Mouse (Mus musculus) layer of hippocampus, adult 8-10 months (tissue): ENCODE measurements around the gene Rnf126. TPM values are rescaled to one million over a fixed set of nuclear protein-coding genes. Genes with fewer than 3 reads are reported as not detected.
A peak's percentile ranks its signal among the peaks of the same experiment; 100 is the strongest.

Experiments used
- DNase-seq, 2 experiments: peaks; one replicate each; pipeline ENCODE4 v3.0.0; 2022; ENCODE audit warnings: low spot score in 2 of 2
- total RNA-seq, 4 experiments: library from RNA; stranded (reverse); gene quantifications; 2 replicates each; pipeline ENCODE4 v1.2.4; 2022

Rnf126 gene
- 10 to 100 TPM; 72.4 to 82.9 (median 75.8) TPM for total RNA-seq

DNA sequence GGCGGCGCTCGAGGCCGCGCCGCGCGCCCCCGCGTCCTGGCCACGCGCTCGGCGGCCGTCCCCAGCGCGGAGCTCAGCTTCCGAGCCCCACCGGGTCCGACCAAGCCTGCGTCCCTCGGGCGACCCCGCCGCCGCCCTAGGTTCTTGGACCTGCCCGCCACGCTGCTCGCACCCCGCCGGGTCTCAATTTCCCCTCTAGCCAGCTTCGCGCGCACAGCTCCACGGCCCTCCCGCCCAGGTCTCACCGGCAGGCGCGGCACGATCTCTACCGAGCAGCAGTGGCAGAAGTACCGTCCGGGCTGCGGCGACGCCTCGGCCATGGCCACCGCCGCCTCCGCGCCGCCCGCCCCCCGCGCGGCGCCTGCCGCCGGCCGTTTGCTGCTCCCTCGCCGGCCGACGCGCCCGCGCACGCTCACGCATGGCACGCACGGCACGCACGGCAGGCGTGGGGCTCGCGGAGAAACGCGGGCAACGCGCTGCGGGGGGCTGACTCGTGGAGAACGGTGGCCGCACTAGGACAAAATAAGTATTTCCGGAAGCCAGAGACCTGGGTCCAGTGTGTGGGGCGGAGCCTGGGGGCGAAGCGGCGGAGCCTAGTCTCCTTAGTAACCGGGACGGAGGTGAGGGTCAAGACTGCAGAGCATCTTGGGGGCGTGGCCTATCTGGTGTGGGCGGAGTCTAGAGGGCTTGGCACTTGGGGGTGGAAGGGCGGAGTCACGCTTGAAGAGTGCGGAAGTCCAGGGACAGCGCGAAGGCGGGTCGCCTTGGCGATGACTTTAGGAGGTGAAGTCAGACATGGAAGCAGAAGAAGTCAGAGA is at the start of gene Rnf126:
Gene Rnf126 (minus strand): TSS at position 445 of the 818 bp plus-strand sequence.
- DNase-seq, result peak; percentile 98 to 99

DNA sequence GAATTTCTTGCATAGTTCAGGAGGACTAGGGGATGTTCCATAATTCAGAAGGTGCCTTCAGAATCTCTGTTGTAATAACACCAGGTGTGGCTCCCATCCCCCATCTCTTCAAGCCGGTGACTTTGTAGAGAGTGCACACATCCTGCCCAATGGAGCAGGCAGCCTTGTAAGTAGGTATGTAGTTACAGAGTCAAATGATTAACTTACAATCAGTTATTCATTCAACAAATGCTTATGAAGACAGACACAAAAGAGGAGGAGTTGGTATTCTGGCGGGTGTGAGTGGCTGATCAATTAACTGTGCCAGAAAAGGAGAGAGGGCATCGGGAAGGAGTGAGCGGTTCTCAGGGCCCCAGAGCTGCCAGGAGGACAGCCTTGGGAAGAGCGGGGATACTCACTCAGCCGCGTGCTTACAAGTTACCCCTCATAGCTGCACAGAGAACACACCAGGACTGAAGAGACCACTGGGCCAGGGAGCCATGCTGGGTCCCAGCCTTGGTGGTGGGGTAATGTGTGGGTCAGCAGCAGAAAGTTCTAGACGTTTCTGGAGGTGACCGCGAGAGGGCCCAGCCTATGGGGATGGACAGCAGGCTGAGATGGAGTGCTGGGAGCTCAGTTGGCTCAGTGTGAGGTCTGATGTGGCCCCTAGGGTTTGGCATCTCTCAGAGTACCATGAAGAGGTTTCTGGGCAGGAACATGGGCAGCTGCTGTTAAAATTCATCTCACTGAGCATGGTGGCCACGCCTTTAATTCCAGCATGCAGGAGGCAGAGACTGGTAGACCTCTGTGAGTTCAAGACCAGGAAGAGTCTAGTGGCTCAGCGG is 49.1 kb upstream of the Rnf126 start:
- no peak for DNase-seq

DNA sequence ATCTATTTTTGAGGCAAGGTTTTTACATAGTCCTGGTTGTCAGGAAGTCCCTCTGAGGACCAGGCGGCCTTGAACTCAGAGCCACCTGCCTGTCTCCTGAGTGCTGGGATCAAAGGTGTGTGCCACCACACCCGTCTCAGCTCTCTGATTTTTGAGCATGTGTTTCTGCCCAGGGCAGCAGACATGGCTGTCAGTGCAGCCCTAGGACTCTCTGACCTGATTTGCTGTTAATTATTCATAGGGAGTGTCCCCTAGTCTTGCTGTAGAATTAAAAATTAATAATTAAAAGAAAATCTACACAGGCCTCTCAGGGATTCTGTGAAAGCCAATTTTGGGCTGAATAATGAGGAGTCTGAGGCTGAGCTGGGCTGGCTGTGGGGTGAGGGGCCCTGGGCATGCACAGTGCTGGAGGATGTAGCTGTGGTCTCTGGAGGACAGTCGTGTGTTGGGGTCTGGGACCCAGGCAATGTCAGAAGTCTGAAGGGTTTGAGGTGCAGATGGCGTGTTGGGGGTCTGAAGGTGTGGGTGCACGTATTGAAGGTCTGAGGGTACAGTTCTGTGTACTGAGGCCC is 47.6 kb upstream of the Rnf126 start:
- no peak for DNase-seq

DNA sequence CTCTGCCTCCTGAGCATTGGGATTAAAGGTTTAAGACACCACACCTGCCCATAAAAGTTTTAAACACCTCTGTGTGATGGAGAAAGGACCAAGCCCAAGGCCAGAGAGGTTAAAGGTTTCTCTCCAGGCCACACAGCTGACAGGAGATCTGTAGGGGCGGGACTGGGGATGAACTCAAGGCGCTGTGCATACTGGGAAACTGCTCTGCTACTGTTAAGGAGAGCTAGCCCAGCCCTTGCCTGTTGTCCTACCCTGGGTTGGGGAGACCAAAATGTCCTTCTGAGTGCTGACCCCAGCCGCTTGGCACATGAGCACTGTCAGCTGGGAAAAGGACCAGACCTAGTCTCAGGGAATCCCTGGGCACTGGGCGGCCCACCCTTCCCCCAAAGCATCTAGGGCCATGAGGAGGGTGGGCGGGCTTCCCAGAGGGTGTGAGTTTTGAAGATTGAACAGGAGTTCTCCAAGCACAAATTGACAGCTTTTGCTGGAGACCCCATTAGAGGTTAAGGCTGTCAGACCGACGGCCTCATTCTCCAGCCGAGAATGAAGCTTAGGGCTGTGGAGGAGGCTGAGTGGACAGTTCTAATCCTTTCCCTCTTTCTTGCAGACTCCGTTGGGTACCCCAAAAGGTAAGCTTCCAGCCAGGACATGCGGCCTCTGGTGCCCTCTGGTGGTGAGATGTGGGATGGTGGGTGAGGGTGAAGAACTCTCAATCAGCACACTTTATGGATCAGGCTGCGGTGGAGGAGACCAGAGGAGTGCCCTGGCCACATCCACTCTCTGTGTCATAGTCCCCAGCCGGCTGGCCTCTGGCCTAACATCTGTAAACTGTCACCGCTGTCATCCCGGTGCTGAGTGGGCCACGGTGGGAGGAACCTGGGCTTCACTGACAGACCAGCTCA is 45.2 kb upstream of the Rnf126 start:
- DNase-seq, result peak in 1 of 2 experiments; percentile 91

DNA sequence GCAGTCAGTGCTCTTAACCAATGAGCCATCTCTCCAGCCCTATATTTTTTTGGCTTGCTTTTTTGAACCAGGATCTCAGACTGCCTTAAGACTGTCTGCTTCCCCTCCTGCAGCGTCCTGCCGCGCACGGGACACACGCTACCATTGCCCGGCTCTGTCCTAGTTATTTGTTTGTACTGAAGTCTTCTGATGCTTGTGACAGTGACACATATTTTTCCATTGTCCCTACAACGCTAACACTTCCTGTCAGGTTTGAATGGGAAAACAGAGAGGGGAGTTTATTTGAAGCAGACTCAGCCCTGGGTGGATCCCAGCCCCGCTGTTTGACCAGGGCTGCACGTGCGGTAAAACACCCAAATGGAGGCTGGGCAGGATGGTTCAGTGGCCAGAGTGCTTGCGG is 42.0 kb upstream of the Rnf126 start:
- no peak for DNase-seq

DNA sequence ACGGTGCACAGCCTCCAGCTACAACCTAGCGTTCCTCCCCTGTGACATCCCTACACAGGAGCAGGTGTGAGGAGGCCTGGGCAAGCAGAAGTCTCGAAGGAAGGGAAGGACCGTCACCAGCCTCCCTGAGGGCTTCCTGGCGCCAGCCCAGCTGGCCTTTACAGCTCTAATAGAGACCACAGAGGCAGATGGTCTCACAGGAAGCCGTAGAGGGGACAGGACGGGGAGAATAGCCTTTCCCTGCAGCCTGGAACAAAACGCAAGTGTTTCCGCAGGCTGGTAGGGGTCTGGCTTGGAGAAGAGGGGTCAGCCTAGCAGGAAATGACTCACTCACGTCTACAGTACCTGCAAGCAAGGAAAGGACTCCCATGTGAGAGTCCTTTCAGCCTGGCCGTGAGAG is 41.1 kb upstream of the Rnf126 start:
- DNase-seq, result no peak

DNA sequence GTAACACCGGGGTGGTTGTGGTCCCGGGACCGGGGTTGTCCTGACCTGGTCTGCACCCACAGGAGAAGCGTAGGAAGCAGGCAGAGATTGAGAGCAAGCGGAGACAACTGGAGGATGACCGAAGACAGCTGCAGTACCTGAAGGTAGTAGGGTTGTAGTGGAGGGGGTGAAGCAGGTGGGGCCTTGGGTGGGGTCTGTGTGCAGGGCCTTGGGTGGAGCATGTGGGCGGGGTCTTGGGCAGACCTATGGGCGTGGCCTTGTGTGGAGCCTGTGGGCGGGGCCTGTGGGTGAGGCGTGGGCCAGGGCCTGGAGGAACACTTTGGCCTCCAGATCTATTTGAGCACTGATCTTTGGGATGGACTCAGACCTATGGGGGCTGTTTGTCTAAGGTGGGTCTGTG is 40.2 kb upstream of the Rnf126 start:
- DNase-seq, result no peak

DNA sequence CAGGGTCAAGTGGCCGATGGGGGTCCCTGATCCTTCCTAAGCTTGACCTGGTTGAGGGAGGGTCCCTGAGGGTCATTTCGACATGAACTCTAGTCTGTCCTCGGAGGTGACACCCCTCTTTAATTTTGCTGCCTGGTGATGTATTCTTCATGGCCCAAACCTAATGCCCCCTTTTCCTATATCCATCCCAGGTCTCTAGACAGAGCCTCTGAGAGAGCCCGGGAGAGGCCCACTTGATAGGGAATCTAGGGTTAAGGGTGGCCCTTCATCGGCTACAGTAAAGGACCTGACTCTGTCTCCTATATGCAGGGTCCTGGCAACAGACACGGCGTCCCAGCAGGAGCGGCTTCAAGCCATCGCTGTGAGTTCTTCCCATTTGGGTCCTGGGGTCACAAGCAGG is 39.6 kb upstream of the Rnf126 start:
- DNase-seq, result no peak

DNA sequence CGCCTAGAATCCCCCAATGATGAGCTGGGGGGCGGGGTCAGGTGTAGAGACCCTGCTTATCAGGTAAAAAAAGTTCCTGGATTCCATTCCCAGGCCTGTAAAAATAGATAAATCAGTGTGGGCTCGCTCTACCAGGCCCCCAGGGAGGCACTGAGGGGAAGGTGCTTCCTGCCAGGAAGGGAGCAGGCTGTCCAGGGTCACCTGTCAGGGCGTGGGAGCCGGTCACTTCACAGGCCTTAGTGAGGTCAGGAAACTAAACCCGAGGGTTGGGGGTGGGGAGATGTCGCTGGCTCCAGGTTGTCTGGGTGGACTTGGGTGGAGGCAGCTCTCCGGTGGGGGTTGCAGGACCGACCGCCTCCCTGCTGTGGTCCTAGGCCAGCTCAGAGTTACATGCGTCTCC is 38.9 kb upstream of the Rnf126 start:
- no peak for DNase-seq

DNA sequence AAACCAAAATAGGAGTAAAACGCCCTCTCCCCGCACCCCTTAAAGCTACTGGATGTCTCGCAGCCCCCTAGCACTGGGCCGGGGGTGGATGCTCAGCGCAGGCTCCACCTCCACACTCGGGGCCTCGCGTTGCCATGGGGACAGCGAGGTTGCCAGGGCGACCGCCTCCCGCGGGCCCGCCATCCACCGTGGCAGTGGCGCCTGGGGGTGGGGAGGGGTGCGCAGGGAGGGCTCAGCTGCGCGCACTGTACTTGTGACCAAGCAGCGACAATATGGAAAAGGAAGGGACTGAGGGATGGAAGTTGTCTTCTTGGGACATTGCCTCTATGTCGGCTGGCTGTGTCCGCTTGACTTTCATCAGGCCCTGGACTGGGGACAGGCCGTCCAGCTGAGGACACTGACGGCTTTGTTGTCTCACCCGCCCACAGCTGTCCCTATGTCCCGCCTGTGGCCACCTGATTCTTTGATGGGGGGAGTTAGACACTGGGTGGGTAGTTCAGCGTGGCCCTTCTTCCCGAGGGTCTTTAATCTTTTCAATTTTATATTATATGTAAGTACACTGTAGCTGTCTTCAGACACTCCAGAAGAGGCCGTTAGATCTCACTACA is 37.1 kb upstream of the Rnf126 start:
- peak; percentile 89 to 90 for DNase-seq

DNA sequence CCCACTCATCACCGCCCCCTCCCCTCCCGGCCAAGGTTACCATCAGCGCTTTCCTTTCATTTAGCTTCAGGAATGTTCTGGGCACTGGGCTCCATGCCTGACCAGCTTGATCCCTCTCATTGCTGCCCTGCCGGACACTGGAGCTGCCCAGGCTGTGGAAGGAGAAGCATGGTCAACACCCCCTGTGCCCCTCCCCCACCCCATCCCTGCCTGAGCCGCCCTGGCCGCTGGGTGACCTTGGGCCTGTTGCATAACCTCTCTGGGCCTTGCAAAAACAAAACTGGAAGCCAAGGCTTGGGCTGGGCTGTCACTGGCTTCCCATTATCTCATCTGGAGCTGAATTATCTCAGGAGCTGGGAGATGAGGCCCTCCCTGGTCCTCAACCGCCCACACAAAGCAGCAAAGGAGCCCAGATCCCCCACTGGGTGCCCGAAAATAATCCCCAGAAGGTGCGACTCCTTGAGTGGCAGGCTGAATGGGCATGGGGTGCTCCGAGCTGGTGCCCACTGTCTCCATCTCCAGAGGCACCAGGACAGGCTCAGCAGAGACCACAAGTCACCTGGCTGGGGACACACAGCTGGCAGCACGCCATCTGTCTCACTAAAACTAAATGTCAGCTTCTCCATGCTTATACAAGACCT is 35.7 kb upstream of the Rnf126 start:
- DNase-seq, result no peak

DNA sequence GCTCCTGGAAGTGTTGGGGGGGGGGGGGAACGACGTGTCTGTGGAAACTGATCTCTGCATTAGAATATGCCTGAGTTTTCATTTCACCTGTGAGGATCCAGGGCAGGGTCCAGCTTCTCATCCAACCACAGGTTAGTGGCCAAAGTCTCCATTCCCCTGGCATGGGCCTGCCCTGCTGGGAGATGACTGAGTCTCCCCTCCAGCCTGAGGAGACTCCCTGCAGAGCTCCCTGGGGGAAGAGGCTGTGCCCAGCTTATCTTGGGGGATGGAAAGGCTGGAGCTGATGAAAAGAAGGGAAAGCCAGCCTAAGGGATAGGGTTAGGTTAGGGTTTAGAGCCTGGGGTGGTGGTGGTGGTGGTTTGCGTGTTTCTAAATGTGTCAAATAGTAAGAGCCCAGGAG is 35.1 kb upstream of the Rnf126 start:
- DNase-seq, result no peak

DNA sequence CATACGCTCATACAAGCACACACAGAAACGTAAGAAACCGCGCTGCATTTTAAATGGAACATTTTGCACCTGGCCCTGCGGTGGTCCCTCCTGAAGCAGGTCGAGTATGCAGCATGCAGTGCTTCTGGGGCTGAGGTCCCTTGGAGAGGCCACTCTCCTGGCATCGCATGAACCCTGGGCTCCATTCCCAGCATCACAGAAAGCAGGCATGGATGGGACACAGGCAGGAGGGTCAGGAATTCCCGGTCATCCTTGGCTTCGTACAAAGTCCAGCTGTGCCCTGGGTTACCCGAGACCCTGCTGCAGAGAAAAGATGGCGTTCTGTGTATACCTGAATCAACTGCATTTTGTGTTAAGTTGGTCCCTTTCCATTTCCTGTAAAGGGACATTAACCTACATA is 33.8 kb upstream of the Rnf126 start:
- no peak for DNase-seq

DNA sequence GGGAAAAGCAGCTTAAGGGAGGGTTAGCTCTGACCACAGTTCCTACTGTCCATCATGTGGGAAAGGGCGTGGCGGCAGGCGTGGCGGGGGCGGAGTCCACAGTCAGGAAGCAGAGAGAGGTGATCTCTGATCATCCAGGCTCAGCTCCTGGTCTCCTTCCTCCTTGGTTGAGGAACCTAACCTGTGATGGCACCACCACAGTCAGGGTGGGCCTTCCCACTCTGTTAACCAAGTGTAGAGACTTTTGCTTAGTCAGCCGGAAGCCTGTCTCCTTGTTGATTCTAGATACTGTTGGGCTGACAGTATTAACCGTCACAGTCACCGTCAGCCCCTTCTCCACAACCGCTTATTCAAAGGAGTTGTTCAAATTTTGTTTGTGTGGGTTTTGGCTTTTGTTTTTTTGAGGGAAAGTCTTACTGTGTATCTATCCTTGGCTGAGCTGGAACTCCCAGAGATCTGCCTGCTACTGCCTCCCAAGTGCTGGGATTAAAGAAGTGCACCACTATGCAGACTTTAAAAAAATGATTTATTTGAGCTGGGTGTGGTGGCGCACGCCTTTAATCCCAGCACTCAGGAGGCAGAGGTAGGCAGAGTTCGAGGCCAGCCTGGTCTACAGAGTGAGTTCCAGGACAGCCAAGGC is 31.7 kb upstream of the Rnf126 start:
- no peak for DNase-seq

DNA sequence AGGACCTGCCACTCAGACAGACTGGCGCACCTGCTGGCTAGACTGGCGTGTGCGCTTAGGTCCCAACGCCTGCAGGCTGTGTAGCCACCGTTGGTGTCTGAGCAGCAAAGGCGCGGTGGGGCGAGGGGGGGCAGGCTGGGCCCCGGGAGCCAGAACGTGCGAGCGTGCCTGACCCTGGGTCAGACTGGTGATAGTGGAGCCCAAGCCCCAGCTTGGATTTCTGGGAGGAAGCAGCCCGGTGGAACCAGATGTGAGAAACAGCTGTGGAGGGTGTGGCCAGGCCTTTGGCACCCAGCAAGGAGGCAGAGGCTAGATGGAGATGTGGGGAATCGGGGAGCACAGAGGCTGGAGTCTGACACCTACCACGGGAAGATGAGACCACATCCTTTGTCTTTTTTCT is 30.6 kb upstream of the Rnf126 start:
- no peak for DNase-seq

DNA sequence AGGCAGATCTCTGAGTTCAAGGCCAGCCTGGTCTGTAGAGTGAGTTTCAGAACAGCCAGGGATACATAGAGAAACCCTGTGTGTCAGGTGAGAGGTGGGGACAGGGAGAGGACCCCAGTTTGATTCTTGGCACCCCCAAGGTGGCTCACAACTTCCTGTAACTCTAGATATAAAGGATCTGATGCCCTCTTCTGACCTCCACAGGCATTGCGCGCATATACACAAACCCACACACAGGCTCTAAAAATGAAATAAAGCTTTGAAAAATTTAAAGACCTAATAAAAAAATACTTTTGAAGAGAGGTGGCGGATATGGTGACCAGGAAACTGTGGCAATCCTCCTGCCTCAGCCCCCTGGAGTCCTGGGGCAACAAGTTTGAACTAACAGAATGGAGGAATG is 29.2 kb upstream of the Rnf126 start:
- no peak for DNase-seq

DNA sequence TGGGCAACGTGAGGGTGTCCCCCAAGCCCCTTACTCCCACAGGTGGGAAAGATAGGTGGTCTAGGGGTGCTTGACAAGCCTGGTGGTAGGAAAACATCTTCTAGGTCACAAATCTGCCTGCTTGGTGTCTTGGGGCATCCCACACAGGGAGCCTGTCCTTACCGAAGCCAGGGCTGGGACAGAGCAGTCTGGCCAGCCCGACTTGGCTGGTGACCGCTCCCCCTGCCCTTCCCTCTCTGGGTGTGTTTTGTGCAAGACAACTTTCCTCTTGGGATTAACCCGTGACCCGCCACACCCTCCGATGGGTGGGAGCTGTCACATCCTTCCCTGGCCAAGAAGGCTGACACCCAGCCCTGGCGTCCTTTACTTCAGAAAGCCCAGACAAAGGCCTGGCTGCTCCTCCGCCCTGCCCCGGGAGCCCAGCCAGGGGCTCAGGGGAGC is 27.8 kb upstream of the Rnf126 start:
- no peak for DNase-seq

DNA sequence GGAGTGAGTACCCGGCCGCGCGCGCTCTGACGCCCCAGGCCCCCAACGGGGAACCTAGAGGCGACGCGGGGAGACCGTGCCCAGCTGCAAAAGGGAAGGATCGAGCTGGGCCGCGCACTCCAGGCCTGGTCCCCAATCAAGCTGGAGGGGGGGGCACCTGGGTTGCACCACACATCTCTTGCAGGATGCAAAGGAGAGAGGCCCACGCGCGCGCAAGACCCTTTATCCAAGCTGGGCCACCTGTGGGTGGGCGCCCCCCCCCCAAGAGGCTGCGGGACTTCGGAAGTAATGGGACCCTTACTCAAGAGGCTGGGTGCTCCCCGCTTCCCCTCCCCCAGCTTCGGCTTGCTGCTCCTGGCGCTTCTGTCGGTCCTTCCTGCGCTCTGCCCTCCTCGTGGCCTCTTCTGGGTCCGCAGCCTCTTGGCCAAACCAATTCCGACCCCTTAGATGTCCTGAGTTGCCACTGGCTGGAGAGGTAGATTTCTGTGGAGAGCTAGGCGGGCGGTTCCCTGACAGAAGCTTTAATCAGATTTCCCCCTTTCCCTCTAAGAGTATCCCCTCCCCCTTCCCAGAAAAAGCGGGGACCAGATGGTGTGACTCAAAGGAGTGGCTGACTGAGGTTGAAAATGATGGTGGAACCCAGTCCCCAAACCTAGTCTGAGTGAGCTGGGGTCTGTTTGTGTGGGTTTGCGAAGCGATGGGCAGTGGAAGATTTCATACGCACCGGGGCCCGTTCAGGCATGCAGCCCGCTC is 27.2 kb upstream of the Rnf126 start:
- DNase-seq, result peak in 1 of 2 experiments; percentile 63
